Mouse (Mus musculus) embryonic facial prominence, embryonic 14.5 days (tissue): ENCODE results near the gene Gm9507. TPM values are rescaled to one million over a fixed set of nuclear protein-coding genes. Genes with fewer than 3 reads are reported as not detected.
A peak's percentile ranks its signal among the peaks of the same experiment; 100 is the strongest.

ENCODE experiments used
- ATAC-seq: fragments of 200-750 bp; cut with Nextera tagmentation; 2 replicates; pipeline ENCODE4 v1.8.0; 2017; ENCODE audit warnings: low read depth, moderate number of reproducible peaks, moderate TSS enrichment
- DNase-seq: peaks from one replicate; pipeline ENCODE4 v3.0.0-alpha.2; 2015; ENCODE audit warnings: low spot score
- H3K27ac ChIP-seq: fragments of 300-500 bp; sonication (generic); replicated peaks from 2 replicates; pipeline ENCODE4 v1.5.1; 2014; ENCODE audit warnings: low read depth, mild to moderate bottlenecking, low read length, moderate library complexity
- H3K27me3 ChIP-seq: fragments of 300-500 bp; sonication (generic); replicated peaks from 2 replicates; pipeline ENCODE4 v1.6.1; 2014; ENCODE audit warnings: low read length; ENCODE audit not compliant: control insufficient read depth, insufficient read depth
- H3K36me3 ChIP-seq: fragments of 300-500 bp; sonication (generic); 2 replicates; pipeline ENCODE4 v1.6.1; 2014; ENCODE audit warnings: low read length, mixed read lengths; ENCODE audit not compliant: control insufficient read depth, insufficient read depth
- H3K4me1 ChIP-seq: fragments of 300-500 bp; sonication (generic); 2 replicates; pipeline ENCODE4 v1.6.1; 2014; ENCODE audit warnings: antibody characterized with exemption, low read length; ENCODE audit not compliant: control insufficient read depth, insufficient read depth
- H3K4me2 ChIP-seq: fragments of 300-500 bp; sonication (generic); 2 replicates; pipeline ENCODE4 v1.6.1; 2014; ENCODE audit warnings: low read depth, mild to moderate bottlenecking, low read length, moderate library complexity, mixed read lengths
- H3K4me3 ChIP-seq: fragments of 300-500 bp; sonication (generic); 2 replicates; pipeline ENCODE4 v1.5.1; 2014; ENCODE audit warnings: low read depth, mild to moderate bottlenecking, low read length
- H3K9ac ChIP-seq: fragments of 300-500 bp; sonication (generic); 2 replicates; pipeline ENCODE4 v1.6.1; 2014; ENCODE audit warnings: low read depth, mild to moderate bottlenecking, low read length, moderate library complexity, mixed read lengths
- H3K9me3 ChIP-seq: fragments of 300-500 bp; sonication (generic); 2 replicates; pipeline ENCODE4 v1.6.1; 2016; ENCODE audit warnings: low read length; ENCODE audit not compliant: control insufficient read depth
- WGBS: fragments of 180-500 bp; shearing (Covaris S2); extraction: QIAGEN DNeasy Blood & Tissue Kit; methylation state at CpG from one replicate; pipeline ENCODE4 v1.1.7; 2014; 5-methylcytosine and 5-hydroxymethylcytosine counted together
- polyA plus RNA-seq: library from polyadenylated mRNA; unstranded; fragments of >200 nt; fragmentation: Nextera tagmentation; extraction: Ambion mirVana; gene quantifications from 2 replicates; pipeline ENCODE4 v1.2.1, GENCODE M21; 2014

Gm9507 gene
- not detected in 2 replicates for polyA plus RNA-seq

- 50% methylated on average over 3 of the region's 5 CpGs for WGBS
These were observed at the start of gene Gm9507 for GRCm38 (mm10) chr10:77811743-77812142. TSS of gene Gm9507 (minus strand) at chr10:77811843.

GRCm38 (mm10) chr10:77852559-77852958, 40.9 kb upstream of the Gm9507 start, which contains the start of gene Gm10318:
TSS of gene Gm10318 (plus strand) at chr10:77852859.
- DNase-seq, result no peak
- WGBS, result 65% methylated on average over 9 of the region's 9 CpGs
- H3K9ac ChIP-seq, result no peak within 1 kb of the TSS

More at GRCm38 (mm10) chr10:77811743-77812142, at the start of gene Gm9507:
- Histone ChIP-seq H3K4me1 (no peaks in the 10 kb centered on the region), H3K27ac (no peak within 1 kb of the TSS), H3K9me3 (no peaks in the 10 kb centered on the region), H3K4me2 (no peak within 1 kb of the TSS), H3K27me3 (no peaks in the 10 kb centered on the region), H3K9ac (no peak within 1 kb of the TSS), H3K4me3 (no peak within 1 kb of the TSS), H3K36me3 (no peaks in the 10 kb centered on the region)
- no peak for DNase-seq
- ATAC-seq, result no peak

GRCm38 (mm10) chr10:77847538-77847937, 35.9 kb upstream of the Gm9507 start:
- DNase-seq, result no peak
- no peak; the same call in 1 of the 2 replicates for ATAC-seq
- Histone ChIP-seq H3K27me3 (no peaks in the 10 kb centered on the region), H3K4me2 (no peak overlapping the region), H3K9ac (no peak overlapping the region), H3K4me3 (no peak overlapping the region), H3K4me1 (no peaks in the 10 kb centered on the region), H3K36me3 (no peaks in the 10 kb centered on the region), H3K9me3 (peaks cover 17% of the 10 kb centered on the region; the same call in 1 of the 2 replicates), H3K27ac (no peak overlapping the region)
- WGBS, result 80% methylated on average over 2 of the region's 2 CpGs

More at GRCm38 (mm10) chr10:77852559-77852958, 40.9 kb upstream of the Gm9507 start, which contains the start of gene Gm10318:
- H3K4me1 ChIP-seq, result no peaks in the 10 kb centered on the region
- H3K4me2 ChIP-seq, result no peak within 1 kb of the TSS
- no peaks in the 10 kb centered on the region for H3K36me3 ChIP-seq
- no peak within 1 kb of the TSS for H3K27ac ChIP-seq
- no peak within 1 kb of the TSS for H3K4me3 ChIP-seq
- H3K27me3 ChIP-seq, result no peaks in the 10 kb centered on the region
- H3K9me3 ChIP-seq, result no peaks in the 10 kb centered on the region
- no peak for ATAC-seq

GRCm38 (mm10) chr10:77846961-77847360, 35.3 kb upstream of the Gm9507 start:
- H3K9ac ChIP-seq, result no peak overlapping the region
- DNase-seq (no peak), ATAC-seq (no peak)
- no peak overlapping the region for H3K4me2 ChIP-seq
- no peaks in the 10 kb centered on the region for H3K4me1 ChIP-seq
- H3K9me3 ChIP-seq, result peaks cover 17% of the 10 kb centered on the region; the same call in 1 of the 2 replicates
- H3K36me3 ChIP-seq, result no peaks in the 10 kb centered on the region
- WGBS, result 4% methylated on average over 2 of the region's 2 CpGs
- no peaks in the 10 kb centered on the region for H3K27me3 ChIP-seq
- no peak overlapping the region for H3K27ac ChIP-seq
- H3K4me3 ChIP-seq, result no peak overlapping the region

GRCm38 (mm10) chr10:77846503-77846902, 34.9 kb upstream of the Gm9507 start, which contains the start of gene Gm36176:
TSS of gene Gm36176 (plus strand) at chr10:77846803.
- H3K36me3 ChIP-seq, result no peaks in the 10 kb centered on the region
- no peak within 1 kb of the TSS for H3K4me3 ChIP-seq
- ATAC-seq (no peak), DNase-seq (no peak)
- H3K9ac ChIP-seq, result no peak within 1 kb of the TSS
- peaks cover 17% of the 10 kb centered on the region; the same call in 1 of the 2 replicates for H3K9me3 ChIP-seq
- no peaks in the 10 kb centered on the region for H3K4me1 ChIP-seq
- H3K4me2 ChIP-seq, result no peak within 1 kb of the TSS
- H3K27me3 ChIP-seq, result no peaks in the 10 kb centered on the region
- 71% methylated on average over 2 of the region's 3 CpGs for WGBS
- no peak within 1 kb of the TSS for H3K27ac ChIP-seq

- Histone ChIP-seq H3K4me1 (no peaks in the 10 kb centered on the region), H3K27ac (no peak overlapping the region), H3K9ac (no peak overlapping the region), H3K4me2 (no peak overlapping the region), H3K4me3 (no peak overlapping the region), H3K36me3 (no peaks in the 10 kb centered on the region), H3K27me3 (no peaks in the 10 kb centered on the region), H3K9me3 (peaks cover 18% of the 10 kb centered on the region; the same call in 1 of the 2 replicates)
- DNase-seq (no peak), ATAC-seq (no peak)
- 70% methylated on average over 6 of the region's 6 CpGs for WGBS
These were observed 27.4 kb upstream of the Gm9507 start for GRCm38 (mm10) chr10:77839006-77839405.

GRCm38 (mm10) chr10:77835647-77836046, 24.0 kb upstream of the Gm9507 start, which contains the start of gene Krtap10-10:
TSS of gene Krtap10-10 (plus strand) at chr10:77835947.
- 46% methylated on average over 8 of the region's 9 CpGs for WGBS

GRCm38 (mm10) chr10:77826951-77827350, 15.3 kb upstream of the Gm9507 start, which contains the start of gene Krtap10-4:
TSS of gene Krtap10-4 (minus strand) at chr10:77827095.
- H3K27ac ChIP-seq, result no peak within 1 kb of the TSS
- 49% methylated on average over 3 of the region's 6 CpGs for WGBS
- no peaks in the 10 kb centered on the region for H3K36me3 ChIP-seq
- H3K9ac ChIP-seq, result no peak within 1 kb of the TSS
- H3K27me3 ChIP-seq, result no peaks in the 10 kb centered on the region
- ATAC-seq (no peak), DNase-seq (no peak)
- H3K4me1 ChIP-seq, result no peaks in the 10 kb centered on the region
- 0 out of 2 replicates have a peak, but pooled peaks cover 4% of the 10 kb centered on the region for H3K9me3 ChIP-seq
- no peak within 1 kb of the TSS for H3K4me2 ChIP-seq
- H3K4me3 ChIP-seq, result no peak within 1 kb of the TSS

More at GRCm38 (mm10) chr10:77835647-77836046, 24.0 kb upstream of the Gm9507 start, which contains the start of gene Krtap10-10:
- DNase-seq (peak; percentile 6), ATAC-seq (no peak)
- H3K4me2 ChIP-seq, result no peak within 1 kb of the TSS
- no peak within 1 kb of the TSS for H3K9ac ChIP-seq
- H3K4me3 ChIP-seq, result no peak within 1 kb of the TSS
- H3K4me1 ChIP-seq, result no peaks in the 10 kb centered on the region
- H3K27me3 ChIP-seq, result no peaks in the 10 kb centered on the region
- no peaks in the 10 kb centered on the region for H3K9me3 ChIP-seq
- H3K27ac ChIP-seq, result no peak within 1 kb of the TSS
- no peaks in the 10 kb centered on the region for H3K36me3 ChIP-seq

- DNase-seq (no peak), ATAC-seq (no peak)
- no peak overlapping the region for H3K4me3 ChIP-seq
- WGBS, result 36% methylated on average over 4 of the region's 4 CpGs
- H3K4me2 ChIP-seq, result no peak overlapping the region
- H3K27ac ChIP-seq, result no peak overlapping the region
- H3K36me3 ChIP-seq, result no peaks in the 10 kb centered on the region
- 0 out of 2 replicates have a peak, but pooled peaks cover 4% of the 10 kb centered on the region for H3K9me3 ChIP-seq
- H3K4me1 ChIP-seq, result no peaks in the 10 kb centered on the region
- no peak overlapping the region for H3K9ac ChIP-seq
- H3K27me3 ChIP-seq, result no peaks in the 10 kb centered on the region
These were observed 7.6 kb upstream of the Gm9507 start for GRCm38 (mm10) chr10:77819203-77819602.
